Mouse (Mus musculus): ENCODE results near the gene Marf1. TPM values are rescaled to one million over a fixed set of nuclear protein-coding genes. Genes with fewer than 3 reads are reported as not detected.
A peak's percentile ranks its signal among the peaks of the same experiment; 100 is the strongest.

Marf1 gene
- total RNA-seq, 4 experiments from 2014 or later, result 32.8 to 38.0 (median 35.4) TPM

- DNase-seq (ENCODE audit: low spot score), result no peak
These were observed 25.1 kb downstream of the Marf1 start for GRCm38 (mm10) chr16:14137976-14138561.

DNA sequence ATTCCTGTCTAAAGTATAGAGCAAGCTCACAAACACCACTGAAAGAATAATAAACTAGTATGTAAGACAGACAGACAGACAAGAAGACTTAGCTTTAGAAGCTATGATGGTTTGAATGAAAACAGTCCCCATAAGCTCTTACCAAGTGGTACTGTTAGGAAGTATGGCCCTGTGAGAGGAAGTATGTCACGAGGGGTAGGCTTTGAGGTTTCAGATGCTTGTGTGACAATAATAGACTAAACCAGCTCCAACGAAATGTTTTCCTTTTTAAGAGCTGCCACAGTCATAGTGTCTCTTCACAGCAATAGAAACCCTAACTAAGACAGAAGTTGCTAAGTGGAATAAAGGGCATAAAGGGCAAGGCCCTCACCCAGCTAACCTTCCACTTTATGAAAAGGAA, 28.1 kb downstream of the Marf1 start:
- no peak for DNase-seq (ENCODE audit: low spot score)

DNA sequence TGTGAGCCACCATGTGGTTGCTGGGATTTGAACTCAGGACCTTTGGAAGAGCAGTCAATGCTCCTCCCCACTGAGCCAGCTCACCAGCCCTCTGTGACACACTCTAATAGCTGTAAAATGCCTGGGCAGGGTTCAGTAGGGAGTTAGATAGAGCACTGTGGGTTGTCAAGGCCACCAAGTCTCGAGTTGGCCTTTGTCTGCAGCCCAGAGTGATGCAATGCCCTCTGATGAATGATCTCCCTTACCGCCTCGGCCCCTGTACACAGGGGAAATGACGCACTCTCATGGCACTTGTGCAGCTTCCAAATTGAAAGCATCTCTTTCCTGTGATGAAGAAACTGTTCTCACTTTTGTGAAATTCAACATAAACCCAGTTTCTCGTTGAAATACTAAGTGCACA, 31.3 kb downstream of the Marf1 start:
- DNase-seq (ENCODE audit: low spot score), result no peak

- no peak for DNase-seq (ENCODE audit: low spot score)
These were observed 31.8 kb downstream of the Marf1 start for GRCm38 (mm10) chr16:14131376-14131775.

DNA sequence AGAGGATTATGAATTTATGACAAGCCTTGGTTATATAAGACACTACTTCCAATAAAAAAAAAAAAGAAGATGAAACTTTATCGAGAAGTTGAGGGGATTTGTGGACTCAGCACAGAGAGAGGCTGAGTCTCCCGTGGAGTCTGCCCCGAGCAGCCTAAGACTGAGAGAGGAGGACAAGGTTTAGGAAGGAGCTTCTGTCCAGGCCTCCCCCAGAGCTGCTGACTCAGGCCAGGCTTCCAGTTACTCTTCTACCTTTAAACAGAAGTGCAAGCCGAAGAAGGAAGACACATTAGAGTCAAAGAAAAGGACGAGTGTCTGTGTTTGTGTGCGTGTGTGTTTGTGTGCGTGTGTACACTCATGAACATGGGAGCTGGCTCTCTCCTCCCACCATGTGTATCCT, 32.4 kb downstream of the Marf1 start:
- DNase-seq (ENCODE audit: low spot score), result no peak

- DNase-seq (ENCODE audit: low spot score), result no peak
These were observed 34.2 kb downstream of the Marf1 start for GRCm38 (mm10) chr16:14128977-14129376.

DNA sequence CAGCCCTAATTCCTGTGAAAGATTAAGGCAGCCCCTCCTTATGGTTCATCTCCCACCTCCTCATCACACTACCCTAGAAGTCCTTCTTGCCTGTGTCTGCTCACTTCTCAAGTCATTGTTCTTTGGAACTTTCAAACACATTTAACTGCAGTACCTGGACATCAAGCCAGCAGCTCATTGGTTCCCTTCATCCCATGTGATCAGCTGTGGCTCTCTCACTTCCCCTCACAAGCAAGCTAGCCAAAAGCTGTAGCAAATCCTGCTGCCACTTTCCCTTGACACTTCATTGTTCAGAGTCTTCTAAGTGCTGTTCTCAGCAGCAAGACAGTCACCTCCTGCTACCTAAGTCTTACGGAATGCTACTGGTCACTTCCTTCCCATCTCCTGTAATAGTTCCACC, 37.9 kb downstream of the Marf1 start:
- DNase-seq (ENCODE audit: low spot score), result no peak

DNA sequence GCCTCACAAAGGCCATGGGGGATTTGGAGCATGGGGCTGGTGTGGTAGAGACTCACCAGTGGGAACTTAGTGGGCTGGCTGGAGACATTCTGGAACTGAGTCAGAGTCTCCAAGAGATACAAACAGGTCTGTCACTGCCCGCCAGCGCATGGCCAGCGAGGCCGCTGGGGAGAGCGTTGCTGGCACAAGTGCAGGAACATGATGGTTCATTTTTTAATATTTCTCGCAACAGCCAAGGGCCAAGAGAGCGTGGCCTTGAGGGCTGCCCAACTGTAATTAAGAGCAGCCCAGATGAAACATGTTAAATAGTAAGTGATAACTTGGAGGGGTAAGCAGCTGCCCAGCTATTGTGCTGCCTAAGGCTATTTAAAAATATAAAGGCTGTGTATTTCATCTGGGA, 38.4 kb downstream of the Marf1 start:
- DNase-seq (ENCODE audit: low spot score), result no peak

DNA sequence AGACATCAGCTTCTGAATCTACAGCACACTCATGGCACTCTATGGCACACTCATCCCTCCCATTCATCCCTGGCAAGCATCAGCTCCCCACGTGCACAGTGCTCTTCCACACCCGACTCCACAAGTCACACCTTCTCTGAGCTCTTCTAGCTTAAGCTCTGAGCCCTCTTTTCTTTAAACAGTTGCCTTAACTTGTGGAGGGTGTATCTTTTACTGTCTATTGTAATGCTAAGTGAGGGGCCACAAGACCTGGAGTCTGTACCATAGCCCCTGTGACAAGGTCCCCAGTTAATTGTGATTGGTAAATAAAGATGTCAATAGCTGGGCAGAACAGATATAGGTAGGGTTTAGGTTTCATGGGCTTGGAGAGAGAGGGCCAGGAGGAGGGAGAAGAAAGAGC, 39.2 kb downstream of the Marf1 start:
- DNase-seq (ENCODE audit: low spot score), result no peak

DNA sequence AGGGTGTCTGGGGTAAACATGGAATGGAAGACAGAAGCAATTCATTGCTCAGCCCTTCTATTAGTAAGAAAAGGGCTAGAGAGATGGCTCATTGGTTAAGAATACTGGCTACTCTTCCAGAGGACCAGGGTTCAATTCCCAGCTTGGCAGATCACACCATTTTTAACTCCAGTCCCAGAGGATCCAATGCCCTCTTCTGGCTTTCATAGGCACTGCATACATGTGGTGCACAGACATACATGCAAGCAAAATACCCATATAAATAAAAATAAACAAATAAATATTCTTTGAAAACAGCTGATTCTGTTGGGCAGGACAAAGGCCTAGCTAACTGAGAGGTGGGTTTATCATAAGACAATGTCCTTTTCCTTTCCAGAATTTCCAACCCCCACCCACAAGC, 40.6 kb downstream of the Marf1 start:
- DNase-seq (ENCODE audit: low spot score), result no peak

GRCm38 (mm10) chr16:14121563-14121962, 41.6 kb downstream of the Marf1 start:
- DNase-seq (ENCODE audit: low spot score), result no peak

DNA sequence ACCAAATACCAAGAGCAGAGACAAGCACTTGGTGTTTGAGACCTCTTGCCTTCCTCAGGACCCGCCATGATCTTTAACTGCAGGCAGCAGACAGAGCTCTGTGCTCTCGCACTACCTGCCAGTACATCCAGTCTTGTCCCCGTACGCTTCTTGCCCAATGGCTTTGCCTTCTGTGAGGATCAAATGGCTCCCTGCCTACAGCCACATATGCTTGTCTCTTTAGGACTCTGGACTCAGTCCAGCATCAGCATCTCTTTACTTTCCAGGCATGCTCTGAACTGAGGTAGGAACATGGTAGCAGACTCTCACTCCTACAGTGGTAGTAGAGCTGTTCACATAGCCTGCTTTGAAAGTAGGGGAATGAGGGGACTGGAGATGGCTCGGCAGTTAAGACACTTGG, 42.2 kb downstream of the Marf1 start:
- no peak for DNase-seq (ENCODE audit: low spot score)

DNA sequence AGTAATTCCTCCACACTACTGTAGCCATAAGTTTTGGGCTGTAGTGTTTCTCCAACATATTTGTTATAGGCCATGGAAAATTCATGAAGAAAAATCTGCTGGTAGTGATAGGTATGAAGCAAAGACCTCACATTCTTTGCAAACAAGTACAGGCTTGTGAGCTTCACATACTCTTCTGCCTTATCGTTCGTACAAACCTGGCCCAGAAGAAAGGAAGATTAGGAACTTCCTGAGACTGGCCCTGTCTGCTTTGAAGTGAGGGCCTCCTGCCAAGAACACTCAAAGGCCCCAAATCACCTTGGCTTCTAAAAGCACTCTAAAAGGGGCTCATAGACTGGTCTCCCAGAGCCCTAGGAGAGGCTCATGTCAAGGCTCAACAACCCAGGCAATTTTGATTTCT, 45.9 kb downstream of the Marf1 start:
- no peak for DNase-seq (ENCODE audit: low spot score)

DNA sequence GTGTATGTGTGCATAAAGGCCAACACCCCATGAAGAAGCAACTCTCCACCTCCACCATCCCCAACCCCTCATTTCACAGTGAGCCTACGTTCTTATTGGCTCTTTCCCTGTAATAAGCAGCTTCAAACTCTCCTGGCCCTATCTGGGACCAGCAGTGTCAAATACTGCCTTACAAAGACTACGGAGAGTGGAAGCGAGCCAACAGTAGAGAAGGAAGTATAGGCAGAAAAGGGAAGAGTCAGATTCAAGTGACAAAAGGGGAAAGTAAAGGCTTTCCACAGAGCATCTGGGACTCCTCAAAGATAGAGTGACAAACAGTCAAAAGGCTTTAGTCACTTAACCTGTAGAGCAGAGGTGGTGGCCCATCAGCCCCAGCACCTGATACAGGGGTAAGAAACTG, 50.4 kb downstream of the Marf1 start:
- peak; percentile 5 for DNase-seq (ENCODE audit: low spot score)

- DNase-seq (ENCODE audit: low spot score), result no peak
These were observed 51.0 kb downstream of the Marf1 start for GRCm38 (mm10) chr16:14112133-14112532.

DNA sequence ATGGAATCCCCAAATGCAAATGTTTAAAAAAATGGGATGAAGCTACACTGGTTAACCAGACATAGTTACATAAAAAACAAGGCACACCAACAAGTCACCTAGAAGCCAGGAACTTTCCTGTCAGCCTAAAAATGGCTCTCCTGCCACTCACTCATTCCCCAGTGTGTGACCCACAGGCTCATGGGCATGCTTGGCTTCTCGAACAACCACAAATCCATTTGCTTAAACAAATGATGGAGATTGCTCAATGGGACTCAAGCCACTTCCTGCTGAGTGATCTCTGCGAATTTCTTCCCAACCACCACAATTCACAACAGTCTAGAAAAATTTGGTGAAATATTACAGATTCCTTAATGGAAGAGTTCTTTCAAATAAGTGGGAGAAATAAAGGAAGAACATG, 52.2 kb downstream of the Marf1 start:
- no peak for DNase-seq (ENCODE audit: low spot score)

DNA sequence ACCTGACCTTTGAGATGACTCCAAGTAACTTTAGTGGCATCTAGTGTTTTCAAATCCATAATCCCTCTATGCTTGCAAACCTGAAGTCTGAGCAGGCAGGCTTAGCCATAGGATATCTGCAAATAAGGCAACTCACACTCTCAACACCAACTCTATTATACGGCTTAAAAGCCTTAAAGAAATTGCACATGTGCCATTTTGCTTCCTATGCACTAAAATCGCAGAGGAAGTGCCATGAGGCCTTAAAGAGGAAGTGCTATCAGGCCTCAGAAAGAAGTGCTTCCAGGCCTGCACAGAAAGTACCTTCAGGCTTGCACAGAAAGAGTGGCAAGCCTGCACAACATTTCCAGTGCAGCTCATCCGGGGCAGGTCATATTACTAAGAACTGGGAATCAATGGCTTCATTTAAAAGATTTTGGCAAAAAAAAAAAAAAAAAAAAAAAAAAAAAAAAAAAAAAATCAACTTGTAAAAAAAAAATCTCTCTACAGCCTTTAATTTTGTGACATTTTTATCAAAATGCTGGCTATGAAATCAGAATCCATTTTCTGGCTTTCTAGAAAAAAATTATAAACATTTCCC, 53.4 kb downstream of the Marf1 start:
- peak; percentile 9 for DNase-seq (ENCODE audit: low spot score)

DNA sequence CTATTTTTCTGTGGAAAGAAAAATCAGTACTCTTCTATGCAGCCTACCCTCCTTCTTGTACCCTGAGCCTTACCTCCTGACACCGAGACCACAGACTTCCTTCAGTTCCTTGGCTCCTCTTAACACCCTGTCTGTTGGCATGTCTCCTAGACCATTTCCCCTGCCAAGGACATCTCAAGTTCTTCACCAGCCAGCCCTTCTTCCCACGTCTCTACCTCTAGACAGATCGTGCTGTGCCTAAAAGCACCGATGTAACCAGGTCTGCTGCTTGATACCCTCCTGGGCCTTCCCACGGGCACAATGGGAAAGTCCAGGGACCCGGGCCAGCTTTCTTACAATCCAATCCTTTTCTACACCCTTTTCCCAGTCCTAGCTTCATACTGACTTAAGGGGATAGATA, 57.3 kb downstream of the Marf1 start:
- DNase-seq (ENCODE audit: low spot score), result no peak

DNA sequence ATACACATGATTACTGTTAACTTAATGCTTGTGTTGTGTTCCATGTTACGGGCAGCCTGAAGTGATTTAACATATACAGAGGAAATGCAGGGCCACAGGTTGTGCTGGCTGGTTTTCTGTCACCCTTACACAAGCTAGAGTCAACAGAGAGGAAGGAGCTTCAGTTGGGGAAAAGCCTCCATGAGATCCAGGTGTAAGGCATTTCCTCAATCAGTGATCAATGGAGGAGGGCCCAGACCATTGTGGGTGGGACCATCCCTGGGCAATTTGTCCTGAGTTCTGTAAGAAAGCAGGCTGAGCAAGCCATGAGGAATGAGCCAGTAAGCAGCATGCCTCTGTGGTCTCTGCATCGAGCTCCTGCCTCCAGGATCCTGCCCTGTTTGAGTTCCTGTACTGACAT, 71.4 kb downstream of the Marf1 start:
- DNase-seq (ENCODE audit: low spot score), result no peak

DNA sequence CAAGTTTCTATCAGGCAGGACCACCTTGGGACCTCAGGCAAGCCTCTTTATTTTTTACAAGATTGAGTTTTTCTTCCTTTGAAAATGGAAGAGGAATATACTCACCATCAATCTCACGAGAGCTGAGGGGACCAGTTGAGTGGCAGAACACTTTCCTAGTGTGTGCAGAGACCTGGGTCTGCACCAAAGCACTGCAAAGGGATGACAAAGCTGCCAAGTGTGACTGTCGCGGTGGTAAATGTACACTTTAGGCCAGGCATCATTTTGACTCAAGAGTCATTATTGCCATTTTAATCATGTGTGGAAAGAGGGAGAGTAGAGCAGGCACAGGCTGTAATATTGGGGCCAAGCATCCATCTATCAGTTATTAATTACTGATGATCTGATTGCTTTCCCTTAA, 73.9 kb downstream of the Marf1 start:
- DNase-seq (ENCODE audit: low spot score), result no peak

- no peak for DNase-seq (ENCODE audit: low spot score)
These were observed 74.9 kb downstream of the Marf1 start for GRCm38 (mm10) chr16:14088249-14088648.

GRCm38 (mm10) chr16:14082925-14083324, 80.2 kb downstream of the Marf1 start:
- DNase-seq (ENCODE audit: low spot score), result no peak

- DNase-seq (ENCODE audit: low spot score), result no peak
These were observed 92.5 kb downstream of the Marf1 start for GRCm38 (mm10) chr16:14070471-14071169.

Measured in heart, adult 8-10 months (tissue).